Mouse (Mus musculus) duodenum, adult 2 months (tissue): ENCODE measurements around the gene Coq2. TPM values are rescaled to one million over a fixed set of nuclear protein-coding genes. Genes with fewer than 3 reads are reported as not detected.

Experiments
- polyA plus RNA-seq: library from polyadenylated mRNA; depleted of rRNA; stranded (reverse); fragments of >200 nt; gene quantifications from 2 replicates; pipeline ENCODE4 v1.2.3, GENCODE M21; 2012; ENCODE audit warnings: low replicate concordance; rRNA removed

Gene Coq2
- 97.2 and 201 TPM in 2 replicates for polyA plus RNA-seq

DNA sequence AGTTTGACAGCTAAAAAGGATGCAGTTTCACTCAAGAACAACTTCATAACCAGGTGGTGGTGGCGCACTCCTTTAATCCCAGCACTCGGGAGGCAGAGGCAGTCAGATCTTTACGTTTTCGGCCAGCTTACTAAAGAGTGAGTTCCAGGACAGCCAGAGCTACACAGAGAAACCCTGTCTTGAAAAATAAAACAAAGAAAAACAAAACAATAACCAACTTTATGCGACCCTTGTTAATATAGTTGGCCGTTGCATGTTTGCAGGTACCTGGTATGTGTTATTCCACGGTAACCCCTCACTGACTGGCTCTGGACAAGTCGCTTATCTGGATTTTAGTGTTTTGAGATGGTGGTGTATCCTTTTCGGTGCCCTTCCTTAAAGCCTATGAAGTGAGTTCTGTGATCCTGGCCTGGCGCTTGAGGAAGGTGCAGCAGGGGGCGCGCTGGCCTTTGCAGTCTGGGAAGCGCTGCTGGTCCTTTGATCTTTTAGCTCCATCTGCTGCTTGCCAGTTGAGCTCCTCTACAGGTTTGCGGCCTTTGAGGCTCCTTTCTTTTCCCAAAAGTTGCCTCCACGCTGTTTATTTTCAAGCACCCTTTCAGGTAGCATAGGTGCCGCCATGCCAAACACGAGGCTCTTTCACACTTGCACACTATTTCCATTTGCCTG is at the start of gene Coq2:
Gene Coq2, minus strand, starts transcription at position 430 of the 666 bp plus-strand sequence.

DNA sequence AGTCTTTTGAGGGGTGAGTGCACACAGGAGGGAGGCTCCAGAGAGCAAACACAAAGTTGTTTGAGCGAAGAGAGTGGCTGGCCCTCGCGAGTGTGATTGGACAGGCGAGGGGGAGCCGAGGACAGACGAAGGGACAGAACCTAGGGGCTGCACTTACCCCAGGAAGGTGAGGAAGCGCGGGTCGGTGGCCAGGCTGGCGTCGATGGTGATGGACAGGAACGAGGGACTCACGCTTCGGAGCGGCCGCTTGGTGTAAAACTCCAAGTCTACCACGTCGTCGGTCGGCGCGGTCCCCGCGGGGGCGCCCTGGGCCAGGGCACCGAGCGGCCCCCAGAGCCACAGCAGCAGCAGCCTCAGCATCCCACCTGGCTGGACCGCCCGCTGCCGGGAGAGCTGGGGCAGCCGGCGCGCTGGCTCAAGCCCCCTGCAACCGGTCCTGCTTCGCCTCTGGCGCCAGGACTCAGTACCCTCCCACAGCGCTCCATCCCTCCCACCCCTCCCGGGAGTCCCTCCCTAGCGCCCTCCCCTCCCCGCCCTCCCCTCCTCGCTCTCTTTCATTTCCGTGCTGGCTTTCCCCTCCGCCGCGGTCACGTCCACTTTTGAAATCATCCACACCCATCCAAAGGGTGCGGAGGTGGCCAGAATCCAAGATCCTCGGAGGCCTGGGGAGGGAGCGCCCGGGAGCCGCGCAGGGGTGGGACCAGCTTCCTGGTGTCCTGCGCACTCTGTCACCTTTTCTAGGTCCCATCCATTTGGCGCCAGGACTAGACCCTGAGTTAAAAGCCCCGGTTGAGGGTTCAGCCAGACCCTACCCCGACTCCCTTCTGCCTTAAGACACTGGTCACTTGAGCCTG is 44.5 kb upstream of the Coq2 start, which contains the start of gene Hpse:
Gene Hpse, minus strand, starts transcription at position 482 of the 854 bp plus-strand sequence.

Other genes with a start within 250 kb of the Coq2 start
- 1.5 and 2.2 TPM in 2 replicates for gene Lin54, start 174.5 kb downstream of the Coq2 start, polyA plus RNA-seq
- 7.1 and 9.6 TPM in 2 replicates for gene Cops4, start 156.8 kb downstream of the Coq2 start, polyA plus RNA-seq
- gene Plac8, start 102.9 kb downstream of the Coq2 start, polyA plus RNA-seq, result 1,775 and 2,370 TPM in 2 replicates
- gene Hpse, start 44.6 kb upstream of the Coq2 start, polyA plus RNA-seq, result 4.8 and 5.5 TPM in 2 replicates
- gene Helq, start 123.5 kb upstream of the Coq2 start, polyA plus RNA-seq, result 2.2 and 4.2 TPM in 2 replicates
- 4.9 and 7.7 TPM in 2 replicates for gene Mrps18c, start 123.5 kb upstream of the Coq2 start, polyA plus RNA-seq
- 1.1 and 1.7 TPM in 2 replicates for gene Abraxas1, start 145.8 kb upstream of the Coq2 start, polyA plus RNA-seq
- 5.6 and 27.9 TPM in 2 replicates for gene Gpat3, start 170.6 kb upstream of the Coq2 start, polyA plus RNA-seq